Mouse (Mus musculus) bone marrow macrophage, adult 2 months (primary cell): Measurements from ENCODE around the gene H2-M5. TPM values are rescaled to one million over a fixed set of nuclear protein-coding genes. Genes with fewer than 3 reads are reported as not detected.
"Not testable (repeated sequence)": the region's sequence is repeated elsewhere in the genome, so short reads cannot be mapped to it uniquely, and the experiment has no call there.

Experiments used
- H3K27ac ChIP-seq: 2 replicates; pipeline ENCODE4 v1.5.1; 2012; ENCODE audit warnings: low read depth, low read length; ENCODE audit not compliant: insufficient read depth
- H3K4me1 ChIP-seq: 2 replicates; pipeline ENCODE4 v1.6.1; 2012; ENCODE audit warnings: low read length; ENCODE audit not compliant: control insufficient read depth, insufficient read depth
- H3K4me3 ChIP-seq: 2 replicates; pipeline ENCODE4 v1.5.1; 2012; ENCODE audit warnings: mild to moderate bottlenecking, low read length, moderate library complexity; ENCODE audit not compliant: insufficient read depth
- CTCF ChIP-seq: IDR thresholded peaks from 2 replicates; pipeline ENCODE4 v1.5.1; 2012; ENCODE audit warnings: low read depth, mild to moderate bottlenecking, low read length, moderate library complexity
- POLR2A ChIP-seq: IDR thresholded peaks from 2 replicates; pipeline ENCODE4 v1.6.1; 2012; ENCODE audit warnings: mild to moderate bottlenecking, low read depth, low read length, borderline replicate concordance
- polyA plus RNA-seq: library from polyadenylated mRNA; stranded (reverse); fragments of >200 nt; gene quantifications from 2 replicates; pipeline ENCODE4 v1.2.4, GENCODE M21; 2012; ENCODE audit not compliant: missing spikeins, insufficient read depth, insufficient read length

Gene H2-M5
- 0.69 and 1.0 TPM in 2 replicates for polyA plus RNA-seq

DNA sequence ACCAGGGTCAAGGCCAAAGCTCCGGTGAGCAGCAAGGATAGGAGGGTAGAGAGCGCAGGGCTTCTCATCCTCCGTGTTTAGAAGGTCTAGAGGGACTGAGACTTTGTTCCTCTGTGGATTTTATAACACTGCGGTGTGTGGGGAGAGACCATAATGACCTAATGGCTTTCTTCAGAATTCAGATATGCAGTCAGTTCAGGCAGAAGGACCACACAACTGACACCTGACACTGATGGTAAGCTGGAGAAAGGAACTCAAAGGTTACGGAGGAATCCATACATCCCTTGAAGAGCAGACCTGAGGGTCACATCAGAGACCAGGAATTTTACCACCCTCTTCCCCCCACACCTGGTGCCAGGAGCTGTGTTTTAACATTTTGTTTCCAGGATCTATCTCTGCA is at the start of gene H2-M5:
TSS of gene H2-M5 (minus strand) at position 101 of the 400 bp plus-strand sequence.
- Histone ChIP-seq H3K4me3 (no peak within 1 kb of the TSS), H3K27ac (no peak within 1 kb of the TSS), H3K4me1 (peaks cover 9% of the 10 kb centered on the region)
- TF ChIP-seq CTCF (no peak), POLR2A (no peak)

DNA sequence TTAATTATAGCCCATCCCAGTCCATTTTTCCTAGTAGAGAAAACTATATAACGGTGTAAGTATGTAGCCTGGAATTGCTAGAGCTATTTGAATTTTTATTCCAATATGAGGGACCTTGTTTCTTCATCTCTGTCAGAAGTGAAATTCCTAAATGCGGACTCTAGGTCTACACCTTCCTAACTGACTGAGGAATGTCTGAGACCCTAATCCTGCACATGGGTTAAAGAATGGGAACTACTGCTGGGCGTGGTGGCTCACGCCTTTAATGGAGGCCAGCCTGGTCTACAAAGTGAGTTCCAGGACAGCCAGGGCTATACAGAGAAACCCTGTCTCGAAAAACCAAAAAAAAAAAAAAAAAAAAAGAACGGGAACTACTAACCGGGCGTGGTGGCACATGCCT is 39.8 kb upstream of the H2-M5 start:
- TF ChIP-seq CTCF (no peak), POLR2A (no peak)
- Histone ChIP-seq H3K4me1 (no peaks in the 10 kb centered on the region), H3K4me3 (no peak overlapping the region), H3K27ac (no peak overlapping the region)

DNA sequence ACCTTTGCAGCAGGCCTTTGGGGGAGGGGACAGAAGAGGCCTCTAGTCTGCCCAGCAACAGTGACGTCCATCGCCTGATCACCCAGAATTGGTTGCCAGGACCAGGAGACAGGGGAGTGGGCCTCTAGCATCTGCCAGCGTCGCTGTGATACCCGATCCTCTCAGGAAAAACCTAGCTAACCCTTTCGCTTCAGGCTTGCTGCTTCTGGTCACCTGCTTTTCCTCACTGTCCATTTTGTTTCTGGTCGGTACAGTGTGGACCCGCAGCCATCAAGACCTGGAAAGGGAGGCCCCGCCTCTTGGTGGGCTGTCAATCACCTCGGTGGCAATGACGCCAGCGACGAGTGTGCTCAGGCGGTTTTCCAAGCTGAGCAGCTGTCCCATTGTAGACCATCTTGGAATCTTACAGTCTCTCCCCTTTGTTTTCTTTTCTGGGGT is 39.4 kb upstream of the H2-M5 start:
- Histone ChIP-seq H3K4me1 (no peaks in the 10 kb centered on the region), H3K27ac (no peak overlapping the region), H3K4me3 (peak overlapping the region; percentile 30; the same call in 1 of the 2 replicates)
- no peak for TF ChIP-seq POLR2A
- TF ChIP-seq CTCF, result no peak

DNA sequence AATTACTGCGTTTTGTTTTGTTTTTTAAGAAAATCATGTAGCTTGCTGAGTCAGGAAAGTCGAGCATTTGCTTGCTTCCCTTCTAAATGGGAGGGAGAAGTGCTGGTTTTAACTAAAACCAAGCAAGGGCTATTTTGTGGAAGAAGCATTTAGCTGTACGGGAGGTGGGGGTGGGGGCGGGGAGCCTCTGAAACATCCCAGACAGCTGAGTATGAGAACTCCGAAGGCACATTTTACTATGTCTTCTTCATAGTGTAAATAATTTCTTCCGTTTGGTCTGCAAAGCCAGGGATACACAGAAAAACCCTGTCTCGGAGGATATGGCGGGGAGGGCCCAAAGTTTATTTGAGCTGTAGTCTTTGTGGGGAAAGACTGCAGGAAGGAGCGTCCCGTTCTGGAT is 38.9 kb upstream of the H2-M5 start:
- Histone ChIP-seq H3K27ac (no peak overlapping the region), H3K4me1 (no peaks in the 10 kb centered on the region), H3K4me3 (no peak overlapping the region)
- no peak for TF ChIP-seq POLR2A
- TF ChIP-seq CTCF, result no peak

DNA sequence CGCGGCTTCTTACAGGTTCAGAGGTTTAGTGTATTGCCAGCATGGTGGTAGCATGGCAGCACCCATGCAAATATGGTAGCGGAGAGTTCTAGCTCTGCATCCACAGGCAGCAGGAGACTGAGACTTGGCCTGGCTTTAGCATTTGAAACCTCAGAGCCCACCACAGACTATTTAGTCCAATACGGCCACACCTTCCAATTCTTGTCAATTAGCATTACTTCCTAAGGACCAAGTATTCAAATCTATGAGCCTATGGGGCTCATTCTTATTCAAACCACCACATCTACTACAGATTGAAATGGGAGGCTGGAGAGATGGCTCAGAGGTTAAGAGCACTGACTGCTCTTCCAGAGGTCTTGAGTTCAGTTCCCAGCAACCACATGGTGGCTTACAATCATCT is 38.1 kb upstream of the H2-M5 start:
- Histone ChIP-seq H3K4me3 (no peak overlapping the region), H3K27ac (no peak overlapping the region), H3K4me1 (no peaks in the 10 kb centered on the region)
- TF ChIP-seq POLR2A (no peak), CTCF (no peak)

DNA sequence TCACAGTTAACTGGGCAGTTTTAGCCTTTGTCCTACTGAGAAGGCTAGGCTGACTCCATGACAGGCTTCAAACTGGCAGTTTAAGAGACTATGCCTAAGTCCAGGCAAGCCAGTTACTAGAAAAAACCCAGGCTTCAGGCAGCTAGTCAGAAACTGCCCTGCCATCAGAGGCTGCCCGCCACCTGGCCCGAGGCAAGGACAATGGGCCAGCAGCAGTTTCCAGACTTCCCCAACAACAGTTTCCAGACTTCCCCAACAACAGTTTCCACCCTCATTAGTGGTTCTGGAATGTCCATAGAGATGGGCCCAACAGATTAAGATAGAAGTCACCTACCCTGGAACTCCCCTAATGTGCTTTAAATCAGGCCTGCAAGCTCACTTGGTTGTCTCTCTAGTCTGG is 37.1 kb upstream of the H2-M5 start:
- no peaks in the 10 kb centered on the region for H3K4me1 ChIP-seq
- no peak overlapping the region for H3K4me3 ChIP-seq
- TF ChIP-seq CTCF (no peak), POLR2A (no peak)
- no peak overlapping the region for H3K27ac ChIP-seq

DNA sequence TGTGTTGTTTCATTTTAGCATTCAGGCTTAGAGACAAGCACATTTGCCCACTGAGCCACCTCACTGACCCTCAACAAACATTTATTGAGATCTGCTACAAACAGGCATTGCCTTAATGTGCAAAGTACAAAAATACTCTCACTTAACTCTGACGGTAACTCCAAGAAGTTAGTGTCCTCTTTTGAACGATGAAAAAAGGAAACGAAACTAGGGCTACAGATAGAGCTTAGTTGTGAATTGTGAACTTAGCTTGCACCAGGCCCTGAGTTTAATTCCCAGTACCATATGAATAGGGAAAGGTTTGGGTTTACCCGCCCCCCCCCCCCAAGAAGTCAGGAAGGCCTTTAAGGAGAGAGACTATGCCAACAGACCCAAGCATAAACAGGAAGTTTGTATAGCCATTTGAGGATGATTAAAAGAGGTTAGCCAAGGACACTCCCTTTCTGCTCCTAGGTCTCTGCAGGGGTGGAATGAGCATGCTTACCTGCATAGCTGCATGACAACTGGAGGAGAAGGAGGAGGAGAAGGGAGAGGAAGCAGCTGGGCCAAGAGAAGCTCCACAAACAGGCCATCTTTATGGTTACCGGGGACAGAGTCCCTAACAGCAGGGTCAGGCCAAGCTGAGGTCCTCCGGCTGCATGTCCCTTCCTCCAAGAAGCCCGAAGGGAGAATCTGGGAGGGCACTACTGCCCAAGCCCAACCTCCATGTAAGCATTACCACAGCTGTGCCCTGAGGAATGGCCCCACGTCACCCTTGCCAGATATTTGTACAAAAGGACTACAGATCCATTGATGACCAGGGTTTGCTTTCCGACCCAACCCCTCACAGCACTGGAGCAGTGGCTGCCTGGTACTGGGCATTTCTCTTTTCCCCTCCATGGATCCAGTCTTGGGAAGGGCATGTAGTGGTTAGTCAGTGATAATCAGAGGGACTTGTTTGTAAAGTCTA is 33.6 kb upstream of the H2-M5 start, which contains the start of gene Mog:
TSS of gene Mog (minus strand) at position 771 of the 949 bp plus-strand sequence.
- no peaks in the 10 kb centered on the region for H3K4me1 ChIP-seq
- no peak within 1 kb of the TSS for H3K27ac ChIP-seq
- no peak within 1 kb of the TSS for H3K4me3 ChIP-seq
- no peak for TF ChIP-seq POLR2A
- TF ChIP-seq CTCF, result no peak

DNA sequence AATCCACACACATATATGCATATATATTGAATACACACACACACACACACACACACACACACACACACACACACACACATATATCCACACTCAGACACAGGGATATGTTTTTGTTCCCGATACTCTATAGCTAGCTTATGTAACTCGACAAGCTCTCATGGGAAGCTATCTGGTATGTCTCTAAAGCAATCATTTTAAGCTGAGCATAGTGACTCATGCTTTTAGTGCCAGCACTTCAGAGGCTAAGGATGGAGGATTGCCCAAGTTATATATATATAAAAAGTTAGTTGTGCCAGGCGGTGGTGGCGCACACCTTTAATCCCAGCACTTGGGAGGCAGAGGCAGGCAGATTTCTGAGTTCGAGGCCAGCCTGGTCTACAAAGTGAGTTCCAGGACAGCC is 29.9 kb upstream of the H2-M5 start:
- H3K4me1 ChIP-seq, H3K4me3 ChIP-seq, H3K27ac ChIP-seq: not testable (repeated sequence)

DNA sequence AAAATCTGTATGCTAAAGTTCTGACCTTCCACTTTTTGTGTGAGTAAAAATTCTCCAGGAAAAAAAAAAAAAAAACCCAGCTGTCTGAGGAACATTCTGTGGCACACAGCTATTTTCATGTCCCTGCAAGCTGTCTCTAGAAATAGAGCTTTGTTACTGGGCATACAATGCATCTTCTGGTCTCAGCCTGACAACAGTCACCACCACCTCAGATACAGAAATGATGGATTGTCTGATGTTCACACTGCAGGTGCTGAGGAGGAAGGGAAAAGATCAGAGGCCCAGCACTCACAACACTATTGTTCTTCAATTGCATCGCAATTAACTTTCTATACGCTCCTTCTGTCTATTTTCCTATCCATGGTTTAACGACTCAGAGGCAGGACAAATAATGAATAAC is 29.0 kb upstream of the H2-M5 start:
- Histone ChIP-seq H3K27ac (no peak overlapping the region), H3K4me1 (no peaks in the 10 kb centered on the region), H3K4me3 (no peak overlapping the region)
- TF ChIP-seq CTCF, result no peak
- no peak for TF ChIP-seq POLR2A

DNA sequence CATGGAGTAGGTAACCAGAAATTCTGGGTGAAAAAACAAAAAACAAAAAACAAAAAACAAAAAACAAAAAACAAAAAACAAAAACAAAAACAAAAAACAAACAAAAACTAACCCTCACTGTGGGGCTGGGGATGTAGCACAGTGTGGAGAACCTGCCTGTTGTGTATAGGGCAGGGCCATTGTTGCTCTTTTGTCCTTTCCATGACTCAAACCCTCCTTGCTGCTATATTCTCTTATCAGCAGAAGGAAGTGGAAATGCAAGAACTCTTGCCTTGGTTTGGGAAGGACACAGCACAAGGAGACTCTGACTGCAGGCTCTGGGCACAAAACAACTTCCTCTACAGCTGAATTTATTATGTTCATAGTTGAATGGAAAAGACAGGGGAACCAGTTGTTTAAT is 27.0 kb upstream of the H2-M5 start:
- no peak overlapping the region for H3K27ac ChIP-seq
- H3K4me1 ChIP-seq, result no peaks in the 10 kb centered on the region
- TF ChIP-seq CTCF, result no peak
- no peak for TF ChIP-seq POLR2A
- no peak overlapping the region for H3K4me3 ChIP-seq

DNA sequence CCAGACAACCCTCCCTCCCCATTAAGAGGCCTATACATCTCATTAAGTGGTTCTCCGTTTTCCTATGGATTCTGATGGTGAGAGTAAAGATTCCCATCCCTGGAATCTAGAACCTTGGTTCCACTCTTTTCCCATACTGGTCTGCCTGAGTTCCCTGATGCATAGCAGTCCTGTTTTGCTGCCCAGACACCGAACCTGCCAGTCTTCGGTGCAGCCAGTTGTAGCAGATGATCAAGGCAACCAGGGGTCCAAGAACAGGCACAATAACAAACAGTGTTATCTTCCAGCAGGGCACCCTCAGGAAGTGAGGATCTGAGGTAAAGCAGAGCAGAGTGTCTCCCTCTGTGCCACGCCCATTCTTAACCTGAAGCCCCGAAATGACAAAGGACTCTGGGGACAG is 22.8 kb upstream of the H2-M5 start:
- H3K4me3 ChIP-seq, result no peak overlapping the region
- no peaks in the 10 kb centered on the region for H3K4me1 ChIP-seq
- no peak overlapping the region for H3K27ac ChIP-seq
- TF ChIP-seq POLR2A, result no peak
